Mouse (Mus musculus): ENCODE results near the gene Dhtkd1. TPM values are rescaled to one million over a fixed set of nuclear protein-coding genes. Genes with fewer than 3 reads are reported as not detected.

Gene Dhtkd1
- total and polyA plus RNA-seq, 3 experiments = 1.5 to 1.6 TPM; not detected in 1

GRCm38 (mm10) chr2:5923786-5924185 is 18.8 kb downstream of the Dhtkd1 start:
- TF ChIP-seq CHD1 (IDR thresholded peaks at IDR 0.05; ENCODE audit: low read depth, low read length) (no peak), KAT2A (conservative IDR thresholded peaks at IDR 0.05; ENCODE audit: low read depth, low read length) (no peak), GABPA (IDR thresholded peaks at IDR 0.05; ENCODE audit: low read depth, low read length) (no peak), CTCF (IDR thresholded peaks at IDR 0.05 in 2 of 3, conservative IDR thresholded peaks at IDR 0.05 in 1 of 3; ENCODE audit: control insufficient read depth in 1 of 3, insufficient read depth in 1 of 3, low read depth in 2 of 3, low read length in 3 of 3, poor library complexity in 1 of 3, severe bottlenecking in 1 of 3) (no peak), POLR2AphosphoS5 (IDR thresholded peaks at IDR 0.05; ENCODE audit: borderline replicate concordance, low read depth, low read length) (no peak), USF2 (IDR thresholded peaks at IDR 0.05; ENCODE audit: borderline replicate concordance in 1 of 2, insufficient read depth in 1 of 2, low read depth in 1 of 2, low read length in 2 of 2) (no peak), TBP (IDR thresholded peaks at IDR 0.05; ENCODE audit: low read depth, low read length) (no peak), E2F4 (IDR thresholded peaks at IDR 0.05; ENCODE audit: borderline replicate concordance, low read depth, low read length) (no peak), UBTF (IDR thresholded peaks at IDR 0.05; ENCODE audit: borderline replicate concordance, insufficient read depth, low read depth, low read length) (no peak), ZNF384 (IDR thresholded peaks at IDR 0.05; ENCODE audit: low read depth, low read length) (no peak), POLR2A (IDR thresholded peaks at IDR 0.05; ENCODE audit: control insufficient read depth in 1 of 2, insufficient read depth in 1 of 2, low read depth in 1 of 2, low read length in 2 of 2, poor library complexity in 1 of 2) (no peak), MAZ (IDR thresholded peaks at IDR 0.05; ENCODE audit: low read depth, low read length) (no peak), ETS1 (IDR thresholded peaks at IDR 0.05; ENCODE audit: low read depth, low read length) (no peak), USF1 (IDR thresholded peaks at IDR 0.05; ENCODE audit: low read depth, low read length) (no peak), JUND (IDR thresholded peaks at IDR 0.05; ENCODE audit: low read depth, low read length) (no peak), ZMIZ1 (IDR thresholded peaks at IDR 0.05; ENCODE audit: low read depth, low read length) (no peak), SIN3A (IDR thresholded peaks at IDR 0.05; ENCODE audit: low read length) (no peak)
- H3K9ac ChIP-seq (ENCODE audit: control insufficient read depth, low read depth, low read length, poor library complexity, severe bottlenecking) = no peak overlapping the region
- no peaks in the 10 kb centered on the region for H3K9me3 ChIP-seq (replicated peaks; ENCODE audit: insufficient read depth, low read length)
- DNase-seq (ENCODE audit: low read depth, low spot score) = no peak
- no peaks in the 10 kb centered on the region for H3K36me3 ChIP-seq (ENCODE audit: control insufficient read depth in 1 of 2, insufficient read depth in 2 of 2, low read length in 2 of 2)
- no peaks in the 10 kb centered on the region for H3K79me2 ChIP-seq (ENCODE audit: control insufficient read depth, insufficient read depth, low read length, poor library complexity)
- H3K27me3 ChIP-seq (ENCODE audit: control insufficient read depth in 1 of 2, insufficient read depth in 2 of 2, low read length in 2 of 2) = no peaks in the 10 kb centered on the region
- no peaks in the 10 kb centered on the region for H3K4me1 ChIP-seq (ENCODE audit: control insufficient read depth in 1 of 2, insufficient read depth in 2 of 2, low read length in 2 of 2)
- no peak overlapping the region for H3K27ac ChIP-seq (ENCODE audit: control insufficient read depth, low read depth, low read length)
- H3K4me3 ChIP-seq (ENCODE audit: control insufficient read depth in 1 of 2, insufficient read depth in 1 of 2, low read depth in 2 of 2, low read length in 2 of 2) = no peak overlapping the region

- TF ChIP-seq MXI1 (IDR thresholded peaks at IDR 0.05; ENCODE audit: low read depth, low read length) (no peak), BHLHE40 (IDR thresholded peaks at IDR 0.05; ENCODE audit: borderline replicate concordance, low read depth, low read length) (no peak), TBP (IDR thresholded peaks at IDR 0.05; ENCODE audit: low read depth, low read length) (no peak), USF2 (IDR thresholded peaks at IDR 0.05; ENCODE audit: borderline replicate concordance in 1 of 2, insufficient read depth in 1 of 2, low read depth in 1 of 2, low read length in 2 of 2) (no peak), ZNF384 (IDR thresholded peaks at IDR 0.05; ENCODE audit: low read depth, low read length) (no peak), KAT2A (conservative IDR thresholded peaks at IDR 0.05; ENCODE audit: low read depth, low read length) (no peak), UBTF (IDR thresholded peaks at IDR 0.05; ENCODE audit: borderline replicate concordance, insufficient read depth, low read depth, low read length) (no peak), USF1 (IDR thresholded peaks at IDR 0.05; ENCODE audit: low read depth, low read length) (no peak), SMC3 (IDR thresholded peaks at IDR 0.05; ENCODE audit: low read depth, low read length) (no peak), POLR2AphosphoS2 (IDR thresholded peaks at IDR 0.05; ENCODE audit: low read length) (no peak), CHD1 (IDR thresholded peaks at IDR 0.05; ENCODE audit: low read depth, low read length) (no peak)
- no peak overlapping the region for H3K4me3 ChIP-seq (ENCODE audit: control insufficient read depth in 1 of 2, insufficient read depth in 1 of 2, low read depth in 2 of 2, low read length in 2 of 2)
- H3K9ac ChIP-seq (ENCODE audit: control insufficient read depth, low read depth, low read length, poor library complexity, severe bottlenecking) = no peak overlapping the region
- H3K79me2 ChIP-seq (ENCODE audit: control insufficient read depth, insufficient read depth, low read length, poor library complexity) = no peaks in the 10 kb centered on the region
- DNase-seq (ENCODE audit: low read depth, low spot score) = peak; percentile 48
- H3K27me3 ChIP-seq (ENCODE audit: control insufficient read depth in 1 of 2, insufficient read depth in 2 of 2, low read length in 2 of 2) = no peaks in the 10 kb centered on the region
- no peaks in the 10 kb centered on the region for H3K4me1 ChIP-seq (ENCODE audit: control insufficient read depth in 1 of 2, insufficient read depth in 2 of 2, low read length in 2 of 2)
- no peaks in the 10 kb centered on the region for H3K36me3 ChIP-seq (ENCODE audit: control insufficient read depth in 1 of 2, insufficient read depth in 2 of 2, low read length in 2 of 2)
- no peaks in the 10 kb centered on the region for H3K9me3 ChIP-seq (replicated peaks; ENCODE audit: insufficient read depth, low read length)
- H3K27ac ChIP-seq (ENCODE audit: control insufficient read depth, low read depth, low read length) = no peak overlapping the region
Observed at GRCm38 (mm10) chr2:5922823-5923222, 19.8 kb downstream of the Dhtkd1 start.
